22 mouse cellular contexts compared by ENCODE assay signal in genomic region chr4:88955571-88955970, GRCm38 (mm10).
DNase-seq lines count a peak whose midpoint lies in the region; ATAC-seq and TF ChIP-seq lines count a peak whose summit lies in the region.
"Had no signal": no experiment of that assay in that cellular context is flagged by ENCODE, and none has a peak within 500 bp of the region (broad histone marks: within the 10 kb centered on the region; RNA-seq: fewer than 3 reads in every experiment).

No protein-coding gene starts in this region.

- H3K4me2 ChIP-seq in heart, embryonic 13.5 days: peak overlapping the region; percentile 31; the same call in 1 of the 2 replicates
- H3K4me2 ChIP-seq in liver, embryonic 12.5 days: no peak overlapping the region
- H3K4me2 ChIP-seq in lung, embryonic 15.5 days: peak overlapping the region; percentile 30
- H3K4me2 ChIP-seq: forebrain, embryonic 13.5 days; heart, embryonic 11.5 days; hindbrain, embryonic 13.5 days; limb, embryonic 13.5 days; liver, embryonic 15.5 days; midbrain, embryonic 12.5 days; neural tube, embryonic 12.5 days had no signal

- TF ChIP-seq POLR2A in heart, adult 2 months (IDR thresholded peaks at IDR 0.05; ENCODE audit: insufficient read depth, low read depth, low read length): no peak
- TF ChIP-seq POLR2A in liver, adult 2 months (IDR thresholded peaks at IDR 0.05; ENCODE audit: extremely low read depth, insufficient read depth, low read length): no peak
- no peak for TF ChIP-seq POLR2A in small intestine, adult 2 months (IDR thresholded peaks at IDR 0.05; ENCODE audit: low read depth, low read length)

- peaks cover 15% of the 10 kb centered on the region for H3K4me1 ChIP-seq in heart, embryonic 13.5 days
- H3K4me1 ChIP-seq in heart, adult 2 months (ENCODE audit: control insufficient read depth, insufficient read depth, low read length): peaks cover 4% of the 10 kb centered on the region; the same call in 1 of the 2 replicates
- H3K4me1 ChIP-seq in liver, adult 2 months (ENCODE audit: control insufficient read depth, insufficient read depth, low read length): no peaks in the 10 kb centered on the region; the same call in 1 of the 2 replicates
- no peaks in the 10 kb centered on the region for H3K4me1 ChIP-seq in liver, embryonic 12.5 days
- no peaks in the 10 kb centered on the region for H3K4me1 ChIP-seq in lung, embryonic 15.5 days
- H3K4me1 ChIP-seq in small intestine, adult 2 months (ENCODE audit: control insufficient read depth, insufficient read depth, insufficient read length, low read length): no peaks in the 10 kb centered on the region
- H3K4me1 ChIP-seq: hindbrain, embryonic 13.5 days; limb, embryonic 13.5 days; liver, embryonic 15.5 days; midbrain, embryonic 12.5 days; neural tube, embryonic 12.5 days had no signal

- no peaks in the 10 kb centered on the region for H3K36me3 ChIP-seq in heart, embryonic 13.5 days
- H3K36me3 ChIP-seq in heart, adult 2 months (ENCODE audit: control insufficient read depth, insufficient read depth, low read length): no peaks in the 10 kb centered on the region
- H3K36me3 ChIP-seq in liver, adult 2 months (ENCODE audit: control insufficient read depth, insufficient read depth, low read length): no peaks in the 10 kb centered on the region
- no peaks in the 10 kb centered on the region for H3K36me3 ChIP-seq in liver, embryonic 12.5 days
- no peaks in the 10 kb centered on the region for H3K36me3 ChIP-seq in lung, embryonic 15.5 days
- H3K36me3 ChIP-seq in small intestine, adult 2 months (ENCODE audit: control insufficient read depth, insufficient read depth, low read length): no peaks in the 10 kb centered on the region
- H3K36me3 ChIP-seq: hindbrain, embryonic 13.5 days; limb, embryonic 13.5 days; liver, embryonic 15.5 days; midbrain, embryonic 12.5 days; neural tube, embryonic 12.5 days had no signal

- 0 out of 2 replicates have a peak overlapping the region, but pooled peaks have one; percentile 9 for H3K27ac ChIP-seq in heart, embryonic 13.5 days (replicated peaks)
- no peak overlapping the region for H3K27ac ChIP-seq in heart, adult 2 months
- no peak overlapping the region for H3K27ac ChIP-seq in liver, adult 2 months (replicated peaks; ENCODE audit: insufficient read depth, low read depth, low read length)
- H3K27ac ChIP-seq in liver, embryonic 12.5 days: no peak overlapping the region
- no peak overlapping the region for H3K27ac ChIP-seq in lung, embryonic 15.5 days
- H3K27ac ChIP-seq in small intestine, adult 2 months (ENCODE audit: insufficient read depth, low read depth, low read length): no peak overlapping the region
- H3K27ac ChIP-seq: forebrain, embryonic 13.5 days; hindbrain, embryonic 13.5 days; limb, embryonic 13.5 days; liver, embryonic 15.5 days; midbrain, embryonic 12.5 days; neural tube, embryonic 12.5 days had no signal

- intact Hi-C loops in heart, adult 2 months (cut with DNase I): no loop called here

- no peaks in the 10 kb centered on the region for H3K9me3 ChIP-seq in heart, embryonic 13.5 days
- H3K9me3 ChIP-seq in liver, embryonic 12.5 days (replicated peaks): no peaks in the 10 kb centered on the region
- H3K9me3 ChIP-seq in lung, embryonic 15.5 days: no peaks in the 10 kb centered on the region
- H3K9me3 ChIP-seq: forebrain, embryonic 13.5 days; hindbrain, embryonic 13.5 days; limb, embryonic 13.5 days; liver, embryonic 15.5 days; midbrain, embryonic 12.5 days; neural tube, embryonic 12.5 days had no signal

- no peak for TF ChIP-seq EP300 in heart, adult 2 months (IDR thresholded peaks at IDR 0.05; ENCODE audit: insufficient read depth, low read depth, low read length)

- no peak for ATAC-seq in heart, embryonic 13.5 days (ENCODE audit: extremely low read depth, insufficient number of reproducible peaks, low FRiP score, low TSS enrichment)
- no peak for ATAC-seq in liver, embryonic 12.5 days
- no peak for ATAC-seq in lung, embryonic 15.5 days (ENCODE audit: borderline replicate concordance, extremely low read depth, low FRiP score, low TSS enrichment)
- ATAC-seq: forebrain, embryonic 13.5 days; inflammation-experienced regulatory T-cells, adult 6 months had no signal

- H3K27me3 ChIP-seq in heart, embryonic 13.5 days (replicated peaks): no peaks in the 10 kb centered on the region
- H3K27me3 ChIP-seq in heart, adult 2 months (ENCODE audit: control insufficient read depth, insufficient read depth, low read length): no peaks in the 10 kb centered on the region
- H3K27me3 ChIP-seq in liver, adult 2 months (ENCODE audit: control insufficient read depth, insufficient read depth, low read length): 0 out of 2 replicates have a peak, but pooled peaks cover 3% of the 10 kb centered on the region
- H3K27me3 ChIP-seq in liver, embryonic 12.5 days (replicated peaks): no peaks in the 10 kb centered on the region
- H3K27me3 ChIP-seq in lung, embryonic 15.5 days: no peaks in the 10 kb centered on the region
- H3K27me3 ChIP-seq in small intestine, adult 2 months (ENCODE audit: control insufficient read depth, insufficient read depth, low read length): no peaks in the 10 kb centered on the region
- H3K27me3 ChIP-seq: forebrain, embryonic 13.5 days; hindbrain, embryonic 13.5 days; limb, embryonic 13.5 days; liver, embryonic 15.5 days; midbrain, embryonic 12.5 days; neural tube, embryonic 12.5 days had no signal

- DNase-seq in heart, adult 2 months: no peak
- DNase-seq in liver, adult 2 months (ENCODE audit: extremely low read depth, low read depth, low spot score): peak; percentile 81
- no peak for DNase-seq in MN1 (ENCODE audit: low spot score)
- no peak for DNase-seq in layer of hippocampus, postnatal 10 days (ENCODE audit: low spot score in 2 of 2)
- DNase-seq: adrenal gland, postnatal 36 days; cerebellum, adult 11-12 months; cerebellum, postnatal 36 days; gastrocnemius, postnatal 14 days; spleen, adult 18-20 months; thymus, adult 2 months had no signal

- TF ChIP-seq CTCF in heart, adult 2 months (IDR thresholded peaks at IDR 0.05): no peak
- no peak for TF ChIP-seq CTCF in liver, adult 2 months (IDR thresholded peaks at IDR 0.05; ENCODE audit: low read depth, low read length)
- TF ChIP-seq CTCF in small intestine, adult 2 months (IDR thresholded peaks at IDR 0.05; ENCODE audit: extremely low read depth, insufficient read length, insufficient replicate concordance, low read depth, low read length): no peak

- no peak overlapping the region for H3K9ac ChIP-seq in heart, embryonic 13.5 days
- no peak overlapping the region for H3K9ac ChIP-seq in heart, adult 2 months (ENCODE audit: low read depth, low read length)
- peak overlapping the region; percentile 51; the same call in 1 of the 2 replicates for H3K9ac ChIP-seq in liver, adult 2 months (ENCODE audit: low read depth, low read length)
- H3K9ac ChIP-seq in liver, embryonic 12.5 days: no peak overlapping the region
- no peak overlapping the region for H3K9ac ChIP-seq in lung, embryonic 15.5 days
- H3K9ac ChIP-seq: forebrain, embryonic 13.5 days; hindbrain, embryonic 13.5 days; limb, embryonic 13.5 days; liver, embryonic 15.5 days; midbrain, embryonic 12.5 days; neural tube, embryonic 12.5 days had no signal

- WGBS in heart, embryonic 13.5 days: 58% methylated on average over 7 of the region's 7 CpGs
- WGBS in heart, adult 2 months: 43% methylated on average over 7 of the region's 7 CpGs
- WGBS in liver, adult 2 months: 34% methylated on average over 7 of the region's 7 CpGs
- WGBS in liver, embryonic 12.5 days (ENCODE audit: insufficient replicate concordance): 65% methylated on average over 7 of the region's 7 CpGs
- 58% methylated on average over 7 of the region's 7 CpGs for WGBS in lung, embryonic 15.5 days
- WGBS in small intestine, adult 2 months: 27% methylated on average over 7 of the region's 7 CpGs

- H3K4me3 ChIP-seq in heart, embryonic 13.5 days: no peak overlapping the region
- no peak overlapping the region for H3K4me3 ChIP-seq in heart, adult 2 months
- H3K4me3 ChIP-seq in liver, adult 2 months (ENCODE audit: insufficient read depth, low read depth, low read length): peak overlapping the region; percentile 29
- H3K4me3 ChIP-seq in liver, embryonic 12.5 days: no peak overlapping the region
- no peak overlapping the region for H3K4me3 ChIP-seq in lung, embryonic 15.5 days
- peak overlapping the region; percentile 1; the same call in 1 of the 2 replicates for H3K4me3 ChIP-seq in small intestine, adult 2 months (ENCODE audit: low read depth, low read length)
- H3K4me3 ChIP-seq: forebrain, embryonic 13.5 days; hindbrain, embryonic 13.5 days; limb, embryonic 13.5 days; liver, embryonic 15.5 days; midbrain, embryonic 12.5 days; neural tube, embryonic 12.5 days had no signal

- H3K79me2 ChIP-seq in heart, adult 2 months (replicated peaks; ENCODE audit: control insufficient read depth, insufficient read depth, low read length): no peaks in the 10 kb centered on the region
- no peaks in the 10 kb centered on the region for H3K79me2 ChIP-seq in liver, adult 2 months (ENCODE audit: control insufficient read depth, insufficient read depth, low read length)

Comparison
In these comparisons a context has a peak if more than half of its experiments do, and no peak if none do; other contexts are left out.
1. H3K4me3 ChIP-seq: peak in liver, adult 2 months (single experiment) and small intestine, adult 2 months (single experiment); none in heart, embryonic 13.5 days (single experiment), heart, adult 2 months (single experiment), liver, embryonic 12.5 days (single experiment) and lung, embryonic 15.5 days (single experiment).